Mouse (Mus musculus) spleen, adult 12 weeks (tissue): ENCODE results near the gene Rgs16.

Source experiments
- DNase-seq: peaks from one replicate; pipeline ENCODE4 v3.0.0; 2022; ENCODE audit warnings: low spot score

The Rgs16 gene

GRCm38 (mm10) chr1:153740145-153740544 is at the start of gene Rgs16:
Gene Rgs16, plus strand, starts transcription at chr1:153740349.
- no peak for DNase-seq

GRCm38 (mm10) chr1:153692526-153692925 is 47.6 kb upstream of the Rgs16 start:
- DNase-seq = no peak

- DNase-seq = no peak
These were observed 45.6 kb upstream of the Rgs16 start for GRCm38 (mm10) chr1:153694372-153695120.

- DNase-seq = no peak
These were observed 44.8 kb upstream of the Rgs16 start for GRCm38 (mm10) chr1:153695398-153695797.

GRCm38 (mm10) chr1:153696093-153696492 is 44.1 kb upstream of the Rgs16 start:
- DNase-seq = no peak

- DNase-seq = no peak
These were observed 43.6 kb upstream of the Rgs16 start for GRCm38 (mm10) chr1:153696541-153696940.

GRCm38 (mm10) chr1:153697581-153698251 is 42.4 kb upstream of the Rgs16 start:
- no peak for DNase-seq

- DNase-seq = no peak
These were observed 41.7 kb upstream of the Rgs16 start for GRCm38 (mm10) chr1:153698311-153699084.

- no peak for DNase-seq
These were observed 39.6 kb upstream of the Rgs16 start for GRCm38 (mm10) chr1:153700448-153701063.

- DNase-seq = no peak
These were observed 38.7 kb upstream of the Rgs16 start for GRCm38 (mm10) chr1:153701461-153701860.

GRCm38 (mm10) chr1:153702166-153702852 is 37.8 kb upstream of the Rgs16 start:
- no peak for DNase-seq

- DNase-seq = no peak
These were observed 37.2 kb upstream of the Rgs16 start for GRCm38 (mm10) chr1:153702853-153703410.

GRCm38 (mm10) chr1:153703445-153703991 is 36.6 kb upstream of the Rgs16 start:
- DNase-seq = no peak

GRCm38 (mm10) chr1:153704174-153704573 is 36.0 kb upstream of the Rgs16 start:
- DNase-seq = no peak

- DNase-seq = no peak
These were observed 35.2 kb upstream of the Rgs16 start for GRCm38 (mm10) chr1:153704996-153705395.

- DNase-seq = no peak
These were observed 31.5 kb upstream of the Rgs16 start for GRCm38 (mm10) chr1:153708626-153709025.

GRCm38 (mm10) chr1:153709451-153709850 is 30.7 kb upstream of the Rgs16 start:
- no peak for DNase-seq

- DNase-seq = no peak
These were observed 28.4 kb upstream of the Rgs16 start for GRCm38 (mm10) chr1:153711544-153712262.

GRCm38 (mm10) chr1:153712633-153713032 is 27.5 kb upstream of the Rgs16 start:
- DNase-seq = no peak

GRCm38 (mm10) chr1:153717990-153718389 is 22.2 kb upstream of the Rgs16 start:
- DNase-seq = no peak
